Mouse (Mus musculus): Measurements from ENCODE around the gene Cldn10.
A peak's percentile ranks its signal among the peaks of the same experiment; 100 is the strongest.

Gene Cldn10

GRCm38 (mm10) chr14:118922251-118922650 is 134.5 kb downstream of the Cldn10 start:
- DNase-seq, result no peak

GRCm38 (mm10) chr14:118922667-118923184 is 135.0 kb downstream of the Cldn10 start:
- peak; percentile 13 to 54 for DNase-seq

All from kidney, postnatal 25 days (tissue).